Mouse (Mus musculus) ES-Bruce4 (cell line): ENCODE results near the gene Rdh9. TPM values are rescaled to one million over a fixed set of nuclear protein-coding genes. Genes with fewer than 3 reads are reported as not detected.
"Not testable (repeated sequence)": the region's sequence is repeated elsewhere in the genome, so short reads cannot be mapped to it uniquely, and the experiment has no call there.

Experiments
- H3K27ac ChIP-seq: 2 replicates; pipeline ENCODE4 v1.5.1; 2012; ENCODE audit warnings: low read length, inconsistent platforms; ENCODE audit not compliant: insufficient read depth
- H3K27me3 ChIP-seq: 2 replicates; pipeline ENCODE4 v1.6.1; 2012; ENCODE audit warnings: mild to moderate bottlenecking, low read length, inconsistent platforms; ENCODE audit not compliant: control insufficient read depth, poor library complexity, insufficient read depth, severe bottlenecking
- H3K36me3 ChIP-seq: 2 replicates; pipeline ENCODE4 v1.6.1; 2012; ENCODE audit warnings: inconsistent platforms, mild to moderate bottlenecking, low read length, moderate library complexity; ENCODE audit not compliant: control insufficient read depth, poor library complexity, insufficient read depth, severe bottlenecking
- H3K4me1 ChIP-seq: one replicate; pipeline ENCODE4 v1.8.1; 2011; ENCODE audit warnings: low read length; ENCODE audit not compliant: control insufficient read depth, insufficient read depth
- H3K4me3 ChIP-seq: 2 replicates; pipeline ENCODE4 v1.5.1; 2011; ENCODE audit warnings: low read depth, mild to moderate bottlenecking, low read length
- H3K9ac ChIP-seq: 2 replicates; pipeline ENCODE4 v1.6.1; 2012; ENCODE audit warnings: low read depth, mild to moderate bottlenecking, inconsistent platforms; ENCODE audit not compliant: poor library complexity, severe bottlenecking
- H3K9me3 ChIP-seq: replicated peaks from 2 replicates; pipeline ENCODE4 v1.6.1; 2012; ENCODE audit warnings: mild to moderate bottlenecking, low read length, inconsistent platforms; ENCODE audit not compliant: control insufficient read depth, poor library complexity, insufficient read depth, severe bottlenecking
- CTCF ChIP-seq: IDR thresholded peaks from one replicate; pipeline ENCODE4 v1.8.1; 2011; ENCODE audit warnings: low read depth, low read length
- EP300 ChIP-seq: IDR thresholded peaks from 2 replicates; pipeline ENCODE4 v1.6.1; 2011; ENCODE audit warnings: low read depth, low read length; ENCODE audit not compliant: insufficient read depth
- POLR2A ChIP-seq: IDR thresholded peaks from one replicate; pipeline ENCODE4 v1.8.1; 2011; ENCODE audit warnings: low read length; ENCODE audit not compliant: insufficient read depth
- polyA plus RNA-seq: library from polyadenylated mRNA; stranded (reverse); fragments of >200 nt; gene quantifications from 2 replicates; pipeline ENCODE4 v1.2.4, GENCODE M21; 2011; ENCODE audit warnings: low read depth; ENCODE audit not compliant: missing spikeins, insufficient read depth, insufficient read length

Rdh9 gene
- polyA plus RNA-seq, 1 experiment: 0.49 TPM

DNA sequence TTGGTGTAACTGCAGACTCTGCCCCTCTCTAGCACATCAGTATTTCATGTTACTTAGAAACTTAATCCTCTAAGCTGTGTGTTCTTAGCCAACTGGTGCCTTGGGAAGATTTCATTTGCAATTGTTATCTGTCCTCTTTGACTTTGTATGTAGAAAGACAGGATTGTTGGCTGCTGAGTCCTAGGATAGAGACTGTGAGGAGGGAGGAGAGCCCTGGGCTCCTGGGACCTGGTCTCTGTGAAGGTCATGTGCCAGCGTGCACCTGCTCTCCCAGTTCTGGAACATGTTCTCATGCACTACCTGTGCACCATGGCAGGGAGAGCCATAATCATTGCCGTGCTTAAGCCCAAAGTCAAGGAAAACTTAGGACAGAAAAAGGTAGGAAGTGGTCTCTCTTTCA lies 25.4 kb downstream of the Rdh9 start:
- no peaks in the 10 kb centered on the region for H3K4me1 ChIP-seq
- H3K9ac ChIP-seq: no peak overlapping the region
- H3K27me3 ChIP-seq: no peaks in the 10 kb centered on the region
- TF ChIP-seq POLR2A (no peak), EP300 (no peak), CTCF (no peak)
- H3K9me3 ChIP-seq: no peaks in the 10 kb centered on the region
- no peak overlapping the region for H3K27ac ChIP-seq
- no peak overlapping the region for H3K4me3 ChIP-seq
- no peaks in the 10 kb centered on the region for H3K36me3 ChIP-seq

DNA sequence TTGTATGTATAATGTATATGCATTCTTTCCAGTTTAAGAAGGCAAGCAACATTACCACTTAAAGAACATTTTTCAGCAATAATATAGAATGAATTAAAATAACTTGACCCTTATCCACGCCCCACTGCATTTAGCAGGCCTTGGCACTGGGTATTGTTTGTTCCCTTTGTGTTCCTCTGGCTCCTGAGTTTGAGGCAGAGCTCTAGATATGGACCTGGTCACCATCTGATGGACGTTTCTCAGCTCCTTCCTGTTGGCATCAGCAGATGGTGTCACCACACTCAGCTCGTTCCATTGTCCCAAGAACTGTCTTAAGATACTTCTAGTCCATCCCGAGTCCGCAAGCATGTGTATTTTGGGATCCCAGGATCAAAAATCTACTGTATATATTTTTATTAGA lies 26.1 kb downstream of the Rdh9 start:
- no peak for TF ChIP-seq EP300
- no peak for TF ChIP-seq POLR2A
- TF ChIP-seq CTCF: no peak
- Histone ChIP-seq H3K27me3 (no peaks in the 10 kb centered on the region), H3K36me3 (no peaks in the 10 kb centered on the region), H3K27ac (no peak overlapping the region), H3K4me3 (no peak overlapping the region), H3K9me3 (no peaks in the 10 kb centered on the region), H3K4me1 (no peaks in the 10 kb centered on the region), H3K9ac (no peak overlapping the region)

DNA sequence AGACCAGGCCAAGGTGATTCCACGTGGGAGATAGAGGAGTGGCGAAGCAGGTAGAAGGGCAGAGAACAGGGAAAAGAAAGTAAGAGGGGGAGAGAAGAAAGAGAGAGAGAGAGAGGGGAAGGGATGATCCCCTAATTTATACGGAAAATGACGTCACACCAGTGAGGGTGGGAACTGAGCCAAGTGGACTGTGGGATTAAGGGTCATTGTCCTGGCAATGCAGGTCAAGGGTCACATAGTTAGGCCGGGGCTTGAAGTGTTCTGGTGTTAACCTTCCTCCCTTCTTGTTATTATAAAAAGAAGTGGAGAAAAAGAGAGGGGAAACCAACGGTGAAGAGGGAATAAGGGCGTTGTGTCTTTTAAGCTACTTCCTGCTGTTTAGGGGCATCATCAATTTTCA lies 28.2 kb downstream of the Rdh9 start:
- no peaks in the 10 kb centered on the region for H3K4me1 ChIP-seq
- no peak overlapping the region for H3K4me3 ChIP-seq
- H3K9me3 ChIP-seq: no peaks in the 10 kb centered on the region
- TF ChIP-seq EP300: no peak
- no peak for TF ChIP-seq POLR2A
- no peak for TF ChIP-seq CTCF
- no peaks in the 10 kb centered on the region for H3K36me3 ChIP-seq
- no peak overlapping the region for H3K27ac ChIP-seq
- H3K27me3 ChIP-seq: no peaks in the 10 kb centered on the region
- H3K9ac ChIP-seq: no peak overlapping the region

DNA sequence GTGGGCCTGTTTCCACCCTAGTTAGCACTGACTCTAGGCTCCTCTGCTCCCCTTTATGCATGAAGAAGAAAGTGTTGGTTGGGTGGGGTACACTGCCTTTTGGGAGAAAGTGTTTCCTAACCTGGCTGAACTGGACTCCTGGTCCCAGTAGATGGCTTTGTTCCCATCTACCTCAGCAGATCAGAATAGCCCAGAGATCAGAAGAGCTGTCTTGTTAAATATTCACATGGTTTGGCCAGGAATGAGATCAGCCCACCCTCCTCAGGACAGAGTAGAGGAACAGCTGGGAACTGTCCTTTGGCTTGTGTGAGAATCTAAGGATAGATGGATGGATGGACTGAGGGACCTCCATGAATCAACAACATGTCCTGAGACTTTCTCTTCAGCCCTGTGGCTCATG lies 39.7 kb downstream of the Rdh9 start:
- TF ChIP-seq CTCF (no peak), EP300 (no peak)
- no peaks in the 10 kb centered on the region for H3K36me3 ChIP-seq
- H3K27ac ChIP-seq: no peak overlapping the region
- H3K9ac ChIP-seq: no peak overlapping the region
- H3K9me3 ChIP-seq: peaks cover 31% of the 10 kb centered on the region
- no peak overlapping the region for H3K4me3 ChIP-seq
- H3K27me3 ChIP-seq: no peaks in the 10 kb centered on the region
- no peaks in the 10 kb centered on the region for H3K4me1 ChIP-seq

DNA sequence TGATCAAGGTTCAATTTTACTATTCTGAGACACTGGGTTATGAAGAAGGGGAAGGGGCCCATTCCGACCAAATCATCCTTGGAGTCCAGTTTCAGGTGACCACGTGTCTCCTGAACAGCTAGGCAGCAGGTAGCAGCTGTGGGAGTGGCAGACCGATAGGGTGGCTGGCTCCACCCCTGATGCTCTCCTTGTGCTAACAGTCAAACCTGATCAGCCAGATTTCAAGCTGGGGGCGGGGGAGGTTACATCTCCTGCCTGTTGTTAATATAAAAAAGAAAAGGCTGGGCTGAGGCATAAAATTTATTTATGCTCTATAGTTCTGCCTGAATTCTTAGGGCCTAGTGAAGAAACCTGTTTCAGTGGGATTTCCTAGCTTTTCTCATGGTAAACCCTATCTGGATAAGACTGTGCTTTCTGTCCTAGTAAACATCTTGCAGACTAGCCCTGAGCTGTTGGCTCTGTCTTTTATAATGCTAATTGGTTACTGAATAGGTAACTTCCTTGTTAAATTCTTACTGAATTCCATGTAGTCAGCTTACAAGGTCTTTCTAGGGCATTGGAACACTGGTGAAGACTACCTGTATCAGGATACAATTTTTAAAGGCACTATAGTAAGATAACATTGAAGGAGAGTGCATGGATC lies 41.2 kb downstream of the Rdh9 start:
- not testable (repeated sequence) for H3K27ac ChIP-seq, H3K27me3 ChIP-seq, H3K9ac ChIP-seq, H3K4me1 ChIP-seq, H3K36me3 ChIP-seq, H3K4me3 ChIP-seq
- H3K9me3 ChIP-seq: peaks cover 31% of the 10 kb centered on the region

DNA sequence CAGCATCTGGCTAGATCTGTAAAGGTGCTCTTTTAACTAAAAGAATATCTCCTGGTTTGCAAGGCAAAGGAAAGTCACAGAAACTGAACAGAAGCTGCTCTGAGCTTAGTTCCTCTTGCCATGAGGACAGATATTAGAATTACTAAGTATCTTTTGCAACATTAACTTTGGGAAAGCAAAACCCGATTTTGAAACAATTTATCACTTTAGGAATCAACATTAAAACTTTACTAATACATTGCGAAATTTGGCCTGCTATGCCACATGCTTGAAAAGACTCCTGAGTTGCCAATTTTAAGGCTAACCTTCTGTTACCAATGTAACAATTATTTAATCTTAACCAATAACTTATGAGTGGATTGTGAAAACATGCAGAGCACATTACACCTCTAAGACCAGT lies 45.6 kb downstream of the Rdh9 start:
- not testable (repeated sequence) for H3K9ac ChIP-seq, H3K27me3 ChIP-seq, H3K4me1 ChIP-seq, H3K36me3 ChIP-seq, H3K4me3 ChIP-seq, H3K27ac ChIP-seq
- peaks cover 25% of the 10 kb centered on the region for H3K9me3 ChIP-seq

DNA sequence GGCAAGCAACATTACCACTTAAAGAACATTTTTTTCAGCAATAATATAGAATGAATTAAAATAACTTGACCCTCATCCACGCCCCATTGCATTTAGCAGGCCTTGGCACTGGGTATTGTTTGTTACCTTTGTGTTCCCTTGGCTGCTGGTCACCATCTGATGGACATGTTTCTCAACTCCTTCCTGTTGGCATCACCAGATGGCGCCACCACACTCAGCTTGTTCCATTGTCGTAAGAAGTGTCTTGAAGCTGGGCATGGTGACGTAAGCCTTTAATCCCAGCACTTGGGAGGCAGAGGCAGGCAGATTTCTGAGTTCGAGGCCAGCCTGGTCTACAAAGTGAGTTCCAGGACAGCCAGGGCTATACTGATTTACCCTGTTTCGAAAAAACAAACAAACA lies 49.2 kb downstream of the Rdh9 start:
- Histone ChIP-seq H3K4me3 (no peak overlapping the region), H3K4me1 (no peaks in the 10 kb centered on the region), H3K36me3 (no peaks in the 10 kb centered on the region), H3K9me3 (peaks cover 24% of the 10 kb centered on the region), H3K27ac (no peak overlapping the region), H3K9ac (no peak overlapping the region), H3K27me3 (no peaks in the 10 kb centered on the region)
- TF ChIP-seq CTCF: peak; percentile 67
- TF ChIP-seq EP300: no peak
- TF ChIP-seq POLR2A: no peak
